Mouse (Mus musculus) urinary bladder, postnatal 4 days (tissue): ENCODE measurements around the gene Zkscan5.
"Not testable (repeated sequence)": the region's sequence is repeated elsewhere in the genome, so short reads cannot be mapped to it uniquely, and the experiment has no call there.

Source experiments
- DNase-seq, 2 experiments: peaks; one replicate each; pipeline ENCODE4 v3.0.0; 2021 to 2022; ENCODE audit warnings: low spot score in 2 of 2

Zkscan5 gene

GRCm38 (mm10) chr5:145213505-145213904, 9.1 kb downstream of the Zkscan5 start:
- DNase-seq, result no peak

GRCm38 (mm10) chr5:145214679-145215078, 10.3 kb downstream of the Zkscan5 start:
- no peak for DNase-seq

- DNase-seq, result no peak
Measured at GRCm38 (mm10) chr5:145217746-145218145, 13.4 kb downstream of the Zkscan5 start.

- no peak for DNase-seq
Measured at GRCm38 (mm10) chr5:145218206-145218605, 13.8 kb downstream of the Zkscan5 start.

- no peak for DNase-seq
Measured at GRCm38 (mm10) chr5:145218671-145219070, 14.3 kb downstream of the Zkscan5 start.

GRCm38 (mm10) chr5:145219981-145220380, 15.6 kb downstream of the Zkscan5 start:
- no peak for DNase-seq

- no peak for DNase-seq
Measured at GRCm38 (mm10) chr5:145222840-145223239, 18.5 kb downstream of the Zkscan5 start.

- no peak for DNase-seq
Measured at GRCm38 (mm10) chr5:145223395-145223794, 19.0 kb downstream of the Zkscan5 start.

- DNase-seq, result no peak
Measured at GRCm38 (mm10) chr5:145226453-145226852, 22.1 kb downstream of the Zkscan5 start.

- not testable (repeated sequence) for DNase-seq
Measured at GRCm38 (mm10) chr5:145229283-145229682, 24.9 kb downstream of the Zkscan5 start.

GRCm38 (mm10) chr5:145230641-145231040, 26.3 kb downstream of the Zkscan5 start:
- DNase-seq, result no peak

GRCm38 (mm10) chr5:145231367-145231871, 27.1 kb downstream of the Zkscan5 start, which contains the start of gene Zfp655:
Zfp655 (plus strand) TSS chr5:145231715.
- DNase-seq, result peak; percentile 96 to 98

- DNase-seq, result no peak
Measured at GRCm38 (mm10) chr5:145231893-145232411, 27.6 kb downstream of the Zkscan5 start.

- no peak for DNase-seq
Measured at GRCm38 (mm10) chr5:145234636-145235035, 30.3 kb downstream of the Zkscan5 start.

- DNase-seq, result no peak
Measured at GRCm38 (mm10) chr5:145249520-145249919, 45.2 kb downstream of the Zkscan5 start.
